Mouse (Mus musculus): ENCODE data around the gene Abhd16a. TPM values are rescaled to one million over a fixed set of nuclear protein-coding genes. Genes with fewer than 3 reads are reported as not detected.
A peak's percentile ranks its signal among the peaks of the same experiment; 100 is the strongest.
"Not testable (repeated sequence)": the region's sequence is repeated elsewhere in the genome, so short reads cannot be mapped to it uniquely, and the experiment has no call there.

Gene Abhd16a
- polyA plus RNA-seq, 1 experiment from 2014 or later: 83.3 TPM

- H3K9ac ChIP-seq (ENCODE audit: low read length); ATAC-seq (replicated peaks; ENCODE audit: extremely low read depth, insufficient read depth, low FRiP score); H3K4me3 ChIP-seq (ENCODE audit: low read length); H3K27ac ChIP-seq (ENCODE audit: low read length); H3K27me3 ChIP-seq (ENCODE audit: control insufficient read depth, insufficient read depth, low read length); H3K9me3 ChIP-seq (replicated peaks; ENCODE audit: control insufficient read depth, low read length); H3K4me2 ChIP-seq (ENCODE audit: low read depth, low read length): not testable (repeated sequence)
- WGBS: 85% methylated on average over 9 of the region's 9 CpGs
- H3K36me3 ChIP-seq (ENCODE audit: control insufficient read depth, insufficient read depth): peaks cover 11% of the 10 kb centered on the region
- peaks cover 31% of the 10 kb centered on the region for H3K4me1 ChIP-seq (ENCODE audit: control insufficient read depth, insufficient read depth, low read length)
Measured at GRCm38 (mm10) chr17:35123287-35123686, 34.2 kb downstream of the Abhd16a start.

- H3K4me3 ChIP-seq (ENCODE audit: low read length); H3K27me3 ChIP-seq (ENCODE audit: control insufficient read depth, insufficient read depth, low read length); H3K9ac ChIP-seq (ENCODE audit: low read length); H3K9me3 ChIP-seq (replicated peaks; ENCODE audit: control insufficient read depth, low read length); H3K36me3 ChIP-seq (ENCODE audit: control insufficient read depth, insufficient read depth); H3K27ac ChIP-seq (ENCODE audit: low read length); ATAC-seq (replicated peaks; ENCODE audit: extremely low read depth, insufficient read depth, low FRiP score); H3K4me2 ChIP-seq (ENCODE audit: low read depth, low read length): not testable (repeated sequence)
- H3K4me1 ChIP-seq (ENCODE audit: control insufficient read depth, insufficient read depth, low read length): peaks cover 31% of the 10 kb centered on the region
- 89% methylated on average over 12 of the region's 12 CpGs for WGBS
Measured at GRCm38 (mm10) chr17:35124261-35124896, 35.3 kb downstream of the Abhd16a start.

GRCm38 (mm10) chr17:35125081-35125480 lies 36.0 kb downstream of the Abhd16a start:
- H3K4me1 ChIP-seq (ENCODE audit: control insufficient read depth, insufficient read depth, low read length): peaks cover 25% of the 10 kb centered on the region
- no peak overlapping the region for H3K4me2 ChIP-seq (ENCODE audit: low read depth, low read length)
- H3K4me3 ChIP-seq (ENCODE audit: low read length): no peak overlapping the region

GRCm38 (mm10) chr17:35125578-35125977 lies 36.5 kb downstream of the Abhd16a start:
- 27% methylated on average over 6 of the region's 6 CpGs for WGBS

More at GRCm38 (mm10) chr17:35125081-35125480, 36.0 kb downstream of the Abhd16a start:
- Histone ChIP-seq H3K36me3 (ENCODE audit: control insufficient read depth, insufficient read depth) (no peaks in the 10 kb centered on the region), H3K9ac (ENCODE audit: low read length) (no peak overlapping the region), H3K9me3 (replicated peaks; ENCODE audit: control insufficient read depth, low read length) (no peaks in the 10 kb centered on the region), H3K27me3 (ENCODE audit: control insufficient read depth, insufficient read depth, low read length) (no peaks in the 10 kb centered on the region), H3K27ac (ENCODE audit: low read length) (no peak overlapping the region)
- WGBS: 85% methylated on average over 1 of the region's 1 CpGs
- ATAC-seq (replicated peaks; ENCODE audit: extremely low read depth, insufficient read depth, low FRiP score): no peak

GRCm38 (mm10) chr17:35126206-35126611 lies 37.1 kb downstream of the Abhd16a start, which contains the start of gene D17H6S53E:
TSS of gene D17H6S53E (plus strand) at chr17:35126373.
- Histone ChIP-seq H3K9me3 (replicated peaks; ENCODE audit: control insufficient read depth, low read length) (no peaks in the 10 kb centered on the region), H3K4me1 (ENCODE audit: control insufficient read depth, insufficient read depth, low read length) (peaks cover 21% of the 10 kb centered on the region), H3K4me3 (ENCODE audit: low read length) (peak within 1 kb of the TSS; percentile 64), H3K9ac (ENCODE audit: low read length) (peak within 1 kb of the TSS; percentile 77), H3K36me3 (ENCODE audit: control insufficient read depth, insufficient read depth) (no peaks in the 10 kb centered on the region), H3K27ac (ENCODE audit: low read length) (peak within 1 kb of the TSS; percentile 79), H3K4me2 (ENCODE audit: low read depth, low read length) (peak within 1 kb of the TSS; percentile 86), H3K27me3 (ENCODE audit: control insufficient read depth, insufficient read depth, low read length) (no peaks in the 10 kb centered on the region)
- under 1% methylated on average over 36 of the region's 36 CpGs for WGBS
- ATAC-seq (replicated peaks; ENCODE audit: extremely low read depth, insufficient read depth, low FRiP score): peak; percentile 58

More at GRCm38 (mm10) chr17:35125578-35125977, 36.5 kb downstream of the Abhd16a start:
- Histone ChIP-seq H3K4me2 (ENCODE audit: low read depth, low read length) (peak overlapping the region; percentile 86), H3K27ac (ENCODE audit: low read length) (peak overlapping the region; percentile 79), H3K9ac (ENCODE audit: low read length) (peak overlapping the region; percentile 77), H3K36me3 (ENCODE audit: control insufficient read depth, insufficient read depth) (no peaks in the 10 kb centered on the region), H3K4me3 (ENCODE audit: low read length) (peak overlapping the region; percentile 64), H3K9me3 (replicated peaks; ENCODE audit: control insufficient read depth, low read length) (no peaks in the 10 kb centered on the region), H3K27me3 (ENCODE audit: control insufficient read depth, insufficient read depth, low read length) (no peaks in the 10 kb centered on the region), H3K4me1 (ENCODE audit: control insufficient read depth, insufficient read depth, low read length) (peaks cover 21% of the 10 kb centered on the region)
- ATAC-seq (replicated peaks; ENCODE audit: extremely low read depth, insufficient read depth, low FRiP score): no peak

- Histone ChIP-seq H3K9ac (ENCODE audit: low read length) (peak overlapping the region; percentile 77), H3K4me2 (ENCODE audit: low read depth, low read length) (peak overlapping the region; percentile 86), H3K36me3 (ENCODE audit: control insufficient read depth, insufficient read depth) (no peaks in the 10 kb centered on the region), H3K4me1 (ENCODE audit: control insufficient read depth, insufficient read depth, low read length) (peaks cover 20% of the 10 kb centered on the region), H3K27me3 (ENCODE audit: control insufficient read depth, insufficient read depth, low read length) (no peaks in the 10 kb centered on the region), H3K9me3 (replicated peaks; ENCODE audit: control insufficient read depth, low read length) (no peaks in the 10 kb centered on the region), H3K27ac (ENCODE audit: low read length) (peak overlapping the region; percentile 79), H3K4me3 (ENCODE audit: low read length) (peak overlapping the region; percentile 64)
- WGBS: 62% methylated on average over 13 of the region's 13 CpGs
- no peak for ATAC-seq (replicated peaks; ENCODE audit: extremely low read depth, insufficient read depth, low FRiP score)
Measured at GRCm38 (mm10) chr17:35127017-35127416, 38.0 kb downstream of the Abhd16a start.

- ATAC-seq (replicated peaks; ENCODE audit: extremely low read depth, insufficient read depth, low FRiP score): no peak
- no peak overlapping the region for H3K9ac ChIP-seq (ENCODE audit: low read length)
- WGBS: 60% methylated on average over 11 of the region's 11 CpGs
Measured at GRCm38 (mm10) chr17:35128996-35129395, 39.9 kb downstream of the Abhd16a start.

GRCm38 (mm10) chr17:35131038-35131437 lies 42.0 kb downstream of the Abhd16a start:
- ATAC-seq (replicated peaks; ENCODE audit: extremely low read depth, insufficient read depth, low FRiP score): no peak
- Histone ChIP-seq H3K9me3 (replicated peaks; ENCODE audit: control insufficient read depth, low read length) (no peaks in the 10 kb centered on the region), H3K4me2 (ENCODE audit: low read depth, low read length) (no peak overlapping the region), H3K27me3 (ENCODE audit: control insufficient read depth, insufficient read depth, low read length) (no peaks in the 10 kb centered on the region), H3K4me3 (ENCODE audit: low read length) (no peak overlapping the region), H3K9ac (ENCODE audit: low read length) (no peak overlapping the region), H3K36me3 (ENCODE audit: control insufficient read depth, insufficient read depth) (no peaks in the 10 kb centered on the region), H3K4me1 (ENCODE audit: control insufficient read depth, insufficient read depth, low read length) (peaks cover 12% of the 10 kb centered on the region), H3K27ac (ENCODE audit: low read length) (no peak overlapping the region)
- WGBS: 87% methylated on average over 8 of the region's 8 CpGs

More at GRCm38 (mm10) chr17:35128996-35129395, 39.9 kb downstream of the Abhd16a start:
- H3K27me3 ChIP-seq (ENCODE audit: control insufficient read depth, insufficient read depth, low read length): no peaks in the 10 kb centered on the region
- peaks cover 17% of the 10 kb centered on the region for H3K4me1 ChIP-seq (ENCODE audit: control insufficient read depth, insufficient read depth, low read length)
- H3K4me2 ChIP-seq (ENCODE audit: low read depth, low read length): no peak overlapping the region
- no peak overlapping the region for H3K4me3 ChIP-seq (ENCODE audit: low read length)
- H3K36me3 ChIP-seq (ENCODE audit: control insufficient read depth, insufficient read depth): no peaks in the 10 kb centered on the region
- H3K27ac ChIP-seq (ENCODE audit: low read length): no peak overlapping the region
- no peaks in the 10 kb centered on the region for H3K9me3 ChIP-seq (replicated peaks; ENCODE audit: control insufficient read depth, low read length)

- Histone ChIP-seq H3K9ac (ENCODE audit: low read length) (no peak within 1 kb of the TSS), H3K27ac (ENCODE audit: low read length) (no peak within 1 kb of the TSS), H3K27me3 (ENCODE audit: control insufficient read depth, insufficient read depth, low read length) (no peaks in the 10 kb centered on the region), H3K36me3 (ENCODE audit: control insufficient read depth, insufficient read depth) (no peaks in the 10 kb centered on the region), H3K4me1 (ENCODE audit: control insufficient read depth, insufficient read depth, low read length) (peaks cover 18% of the 10 kb centered on the region), H3K4me2 (ENCODE audit: low read depth, low read length) (no peak within 1 kb of the TSS), H3K4me3 (ENCODE audit: low read length) (no peak within 1 kb of the TSS), H3K9me3 (replicated peaks; ENCODE audit: control insufficient read depth, low read length) (no peaks in the 10 kb centered on the region)
- no peak for ATAC-seq (replicated peaks; ENCODE audit: extremely low read depth, insufficient read depth, low FRiP score)
- WGBS: 82% methylated on average over 15 of the region's 15 CpGs
Measured at GRCm38 (mm10) chr17:35131500-35132173, 42.6 kb downstream of the Abhd16a start, which contains the start of gene Apom. TSS of gene Apom (minus strand) at chr17:35132050.
